Mouse (Mus musculus) cortical plate, adult 2 months (tissue): Measurements from ENCODE around the gene Cel.

ENCODE experiments used
- CTCF ChIP-seq: fragments of 200-500 bp; IDR thresholded peaks from 2 replicates; pipeline ENCODE4 v1.5.1; 2011; ENCODE audit warnings: mild to moderate bottlenecking, control low read depth, low read length; ENCODE audit not compliant: insufficient read depth; ENCODE audit errors: extremely low read depth
- POLR2A ChIP-seq: fragments of 200-500 bp; IDR thresholded peaks from 2 replicates; pipeline ENCODE4 v1.6.1; 2011; ENCODE audit warnings: mild to moderate bottlenecking, low read length, control low read depth; ENCODE audit not compliant: insufficient read depth; ENCODE audit errors: extremely low read depth

- TF ChIP-seq POLR2A (no peak), CTCF (no peak)
Measured at GRCm38 (mm10) chr2:28535263-28535540, 28.0 kb downstream of the Cel start.
